Mouse (Mus musculus) monocyte, adult 5-6 weeks (primary cell): Measurements from ENCODE around the gene Ap2b1. TPM values are rescaled to one million over a fixed set of nuclear protein-coding genes. Genes with fewer than 3 reads are reported as not detected.
"Not testable (repeated sequence)": the region's sequence is repeated elsewhere in the genome, so short reads cannot be mapped to it uniquely, and the experiment has no call there.

Experiments used
- ATAC-seq: fragments of 153-309, 156-312 bp; replicated peaks from 2 replicates; pipeline ENCODE4 v1.8.0; 2017; ENCODE audit warnings: mild to moderate bottlenecking; ENCODE audit not compliant: low TSS enrichment, insufficient number of reproducible peaks, severe bottlenecking, poor library complexity, low FRiP score
- total RNA-seq: library from RNA; stranded (forward); fragments of 200-1000, 200-491, 200-594 nt; gene quantifications from 3 replicates; pipeline ENCODE4 v1.2.3, GENCODE M21; 2017

The Ap2b1 gene
- 58.0 to 88.4 TPM (median 71.4 TPM) in 3 replicates for total RNA-seq

DNA sequence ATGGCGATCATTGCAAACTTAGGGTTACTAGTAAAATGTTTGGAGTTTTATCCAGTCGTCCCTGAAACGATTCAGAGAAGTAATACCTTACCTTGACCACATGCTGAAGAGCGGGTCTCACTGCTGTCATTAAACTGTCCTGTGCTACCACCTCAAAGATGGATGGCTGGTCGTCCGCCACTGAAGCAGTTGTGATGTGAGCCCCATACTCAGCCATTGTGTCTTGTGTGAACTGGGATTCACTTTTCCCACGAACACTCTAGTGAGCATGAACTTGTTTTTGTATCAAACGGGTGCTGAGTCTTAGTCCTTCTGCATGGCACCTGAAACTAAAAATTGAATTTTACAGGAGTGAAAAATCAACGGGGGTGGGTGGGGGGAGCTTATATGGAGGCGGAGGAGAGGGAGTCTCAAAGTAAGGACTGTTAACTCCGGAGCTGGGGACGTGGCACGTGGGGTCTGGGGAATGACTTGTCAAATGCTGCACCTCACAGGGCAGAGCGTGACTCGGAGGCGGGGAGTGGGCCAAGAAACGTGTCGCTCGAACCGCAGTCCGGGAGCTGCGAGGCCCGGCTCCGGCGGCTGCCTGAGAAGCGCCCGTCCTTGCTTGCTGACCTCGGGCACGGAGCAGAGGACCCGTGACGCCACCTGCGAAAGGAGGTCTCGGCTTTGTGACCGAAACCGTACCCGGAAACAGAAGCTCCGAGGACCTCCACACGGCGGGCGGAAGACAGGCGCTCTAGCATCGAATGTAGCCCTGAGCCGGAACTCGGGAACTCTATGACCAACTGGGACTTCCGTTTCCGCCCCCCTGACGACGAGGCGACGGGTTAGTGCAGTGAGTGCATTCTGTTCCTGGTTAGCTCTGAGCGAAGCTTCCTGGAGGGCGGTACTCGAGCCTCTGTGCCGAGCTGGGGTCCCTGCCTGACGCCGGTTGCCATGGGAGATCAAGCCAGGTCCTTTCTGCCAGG, at the start of gene Ap2b1:
Gene Ap2b1 (plus strand): TSS at position 800 of the 971 bp plus-strand sequence.
- ATAC-seq: peak; percentile 89

- ATAC-seq: not testable (repeated sequence)
These were observed 41.6 kb upstream of the Ap2b1 start for GRCm38 (mm10) chr11:83257211-83257610.

DNA sequence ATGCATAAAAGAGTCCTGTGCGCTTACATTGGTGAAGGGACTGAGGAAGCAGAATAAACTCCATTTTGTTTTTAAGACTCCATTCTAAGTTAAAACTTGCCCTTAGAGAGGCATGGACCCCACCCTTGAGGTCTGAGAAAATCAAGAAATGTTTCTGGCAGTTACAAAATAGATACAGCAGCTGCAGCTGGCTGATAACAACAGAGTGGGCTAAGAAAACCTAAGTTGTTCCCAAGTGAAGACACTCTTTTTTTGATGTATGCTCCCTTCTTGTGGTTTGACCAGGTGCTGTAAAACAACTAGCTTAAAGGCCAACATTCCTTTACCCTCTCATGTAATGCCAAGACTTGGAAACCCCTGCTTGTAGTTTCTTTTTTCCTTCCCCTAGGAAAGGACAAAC, 36.2 kb upstream of the Ap2b1 start:
- ATAC-seq: no peak

GRCm38 (mm10) chr11:83263146-83263545, 35.7 kb upstream of the Ap2b1 start:
- ATAC-seq: 0 out of 2 replicates have a peak, but pooled peaks have one; percentile 61

DNA sequence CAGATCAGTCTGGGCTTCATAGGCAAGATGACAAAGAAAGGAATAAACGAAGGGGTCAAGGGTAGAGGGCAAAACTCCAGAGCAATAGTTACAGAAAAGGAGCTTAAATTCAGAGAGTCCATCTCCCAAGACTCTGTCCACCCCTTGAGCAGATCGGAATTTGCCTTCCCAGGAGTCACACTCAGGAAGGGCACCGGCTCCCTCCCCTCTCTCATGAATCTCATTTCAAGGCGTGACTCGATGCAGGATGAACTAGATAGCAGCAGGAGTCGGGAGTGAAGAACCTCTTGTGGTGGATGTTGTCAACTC, 28.0 kb upstream of the Ap2b1 start:
- ATAC-seq: peak; percentile 9; the same call in 1 of the 2 replicates

GRCm38 (mm10) chr11:83271151-83271950, 27.5 kb upstream of the Ap2b1 start:
- ATAC-seq: peak; percentile 79

GRCm38 (mm10) chr11:83271951-83272843, 26.6 kb upstream of the Ap2b1 start:
- peak; percentile 64 for ATAC-seq

GRCm38 (mm10) chr11:83276251-83276650, 22.6 kb upstream of the Ap2b1 start:
- ATAC-seq: no peak

DNA sequence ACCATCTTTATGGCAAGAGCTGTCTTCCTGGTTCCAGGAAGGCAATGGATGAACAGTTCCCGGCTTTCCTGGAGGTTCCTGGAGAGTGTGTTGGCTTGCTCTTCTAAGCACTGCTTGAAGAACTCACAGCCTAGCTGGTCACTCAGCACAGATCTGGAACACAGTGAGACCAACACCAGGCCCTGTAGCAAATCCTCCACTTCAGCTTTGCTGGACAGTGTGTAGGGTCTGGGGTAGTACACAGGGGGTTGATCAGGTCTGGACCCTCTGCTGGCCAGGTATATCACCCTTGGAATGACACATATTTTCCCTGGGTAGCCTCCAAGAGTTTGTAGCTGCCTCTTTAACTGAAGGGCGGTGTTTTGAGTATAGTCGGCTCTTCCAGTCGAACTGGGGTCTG, 19.8 kb upstream of the Ap2b1 start:
- no peak for ATAC-seq

GRCm38 (mm10) chr11:83279691-83280090, 19.1 kb upstream of the Ap2b1 start:
- ATAC-seq: no peak

DNA sequence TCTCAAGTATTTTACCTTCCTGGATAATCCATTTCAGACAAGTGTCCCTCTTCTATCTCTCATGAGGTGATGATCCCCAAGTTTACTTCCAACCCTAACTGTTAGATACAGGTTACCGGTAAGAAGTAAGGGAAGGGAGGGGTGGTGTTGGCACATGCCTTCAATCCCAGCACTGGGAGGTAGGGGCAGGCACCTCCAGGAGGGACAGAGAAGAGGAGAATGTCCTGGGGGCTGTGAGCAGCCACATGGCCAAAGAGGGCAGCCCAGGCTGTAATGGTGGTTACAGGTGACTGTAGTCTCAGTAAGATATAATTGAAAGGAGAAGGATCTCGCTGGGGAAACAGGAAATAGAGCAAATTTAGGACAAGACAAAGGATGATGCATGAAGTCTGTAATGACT, 16.7 kb upstream of the Ap2b1 start:
- ATAC-seq: no peak

GRCm38 (mm10) chr11:83285627-83286026, 13.2 kb upstream of the Ap2b1 start:
- no peak for ATAC-seq

GRCm38 (mm10) chr11:83286566-83286965, 12.3 kb upstream of the Ap2b1 start, which contains the start of gene Slfn14:
Slfn14 (minus strand) TSS chr11:83286726.
- no peak for ATAC-seq

DNA sequence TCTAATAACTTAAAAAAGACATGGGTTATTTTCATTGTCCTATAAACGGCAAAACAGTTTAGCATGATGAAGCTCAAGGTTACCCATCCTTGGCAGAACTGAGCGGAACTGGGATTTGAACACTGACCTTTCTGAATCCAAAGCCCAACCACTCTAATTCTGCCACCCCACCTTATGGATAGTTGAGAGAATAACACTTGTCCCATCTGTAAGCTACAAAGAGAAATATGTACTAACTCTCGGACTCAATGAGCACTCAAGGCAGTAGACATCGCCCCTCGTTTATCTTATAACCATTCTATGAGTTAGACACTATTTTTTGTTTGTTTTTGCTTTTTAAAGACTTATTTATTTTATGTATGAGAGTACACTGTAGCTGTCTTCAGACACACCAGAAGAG, 9.8 kb upstream of the Ap2b1 start:
- ATAC-seq: no peak

GRCm38 (mm10) chr11:83289633-83290032, 9.2 kb upstream of the Ap2b1 start:
- ATAC-seq: no peak

- peak; percentile 100 for ATAC-seq
These were observed 7.2 kb upstream of the Ap2b1 start for GRCm38 (mm10) chr11:83291375-83292250.

- no peak for ATAC-seq
These were observed 6.6 kb upstream of the Ap2b1 start for GRCm38 (mm10) chr11:83292251-83292587.

DNA sequence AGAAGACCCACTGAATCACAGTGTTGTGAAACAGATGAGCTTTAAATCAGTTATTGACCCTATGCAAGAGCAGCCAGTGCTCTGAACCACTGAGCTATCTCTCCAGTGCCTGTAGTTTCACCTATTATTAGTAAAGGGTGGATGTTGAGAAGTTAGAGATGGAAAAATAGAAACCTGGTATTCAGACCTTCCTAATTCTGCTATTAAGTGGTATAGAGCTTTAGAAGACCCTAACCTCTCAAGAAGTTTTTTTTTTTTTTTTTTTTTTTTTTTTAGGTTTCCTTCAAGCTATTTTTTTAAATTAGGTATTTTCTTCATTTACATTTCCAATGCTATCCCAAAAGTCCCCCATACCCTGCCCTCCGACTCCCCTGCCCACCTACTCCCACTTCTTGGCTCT, 5.6 kb upstream of the Ap2b1 start:
- no peak for ATAC-seq
